Mouse (Mus musculus) Patski (cell line): ENCODE results near the gene Tmprss9. TPM values are rescaled to one million over a fixed set of nuclear protein-coding genes. Genes with fewer than 3 reads are reported as not detected.
A peak's percentile ranks its signal among the peaks of the same experiment; 100 is the strongest.

Experiments used
- ATAC-seq: fragments of 100-300 bp; one replicate; pipeline ENCODE4 v1.8.0; 2021
- CTCF ChIA-PET: fragments of 350-600 bp; sonication (Branson Sonifier 250); formaldehyde crosslinking; loops from one replicate; lab custom pipeline; 2022; ENCODE audit warnings: inconsistent platforms; lab: Charles Lee
- POLR2A ChIA-PET: fragments of 350-600 bp; sonication (Branson Sonifier 250); formaldehyde crosslinking; loops from one replicate; lab custom pipeline; 2022; ENCODE audit warnings: antibody characterized with exemption, inconsistent platforms; lab: Charles Lee
- DNase-seq: peaks from one replicate; pipeline ENCODE4 v3.0.0-alpha.2; 2011; ENCODE audit warnings: low read depth, low spot score
- H3K27me3 ChIP-seq: fragments of 371-371 bp; one replicate; pipeline ENCODE4 v1.5.1; 2021
- CTCF ChIP-seq: fragments of 100-300 bp; IDR thresholded peaks from one replicate; pipeline ENCODE4 v1.5.1; 2021
- in situ Hi-C: fragments of 300-500 bp; cut with MboI; formaldehyde crosslinking; loops from 3 replicates; pipeline ENCODE4 v1.11.1; 2018; ENCODE audit warnings: low pct_unique_long_range_greater_than_20kb, mixed read lengths
- polyA plus RNA-seq: library from polyadenylated mRNA; unstranded; gene quantifications from one replicate; pipeline ENCODE4 v1.2.3, GENCODE M21; 2021

Tmprss9 gene
- polyA plus RNA-seq, 1 experiment from 2014 or later: 0.04 TPM

DNA sequence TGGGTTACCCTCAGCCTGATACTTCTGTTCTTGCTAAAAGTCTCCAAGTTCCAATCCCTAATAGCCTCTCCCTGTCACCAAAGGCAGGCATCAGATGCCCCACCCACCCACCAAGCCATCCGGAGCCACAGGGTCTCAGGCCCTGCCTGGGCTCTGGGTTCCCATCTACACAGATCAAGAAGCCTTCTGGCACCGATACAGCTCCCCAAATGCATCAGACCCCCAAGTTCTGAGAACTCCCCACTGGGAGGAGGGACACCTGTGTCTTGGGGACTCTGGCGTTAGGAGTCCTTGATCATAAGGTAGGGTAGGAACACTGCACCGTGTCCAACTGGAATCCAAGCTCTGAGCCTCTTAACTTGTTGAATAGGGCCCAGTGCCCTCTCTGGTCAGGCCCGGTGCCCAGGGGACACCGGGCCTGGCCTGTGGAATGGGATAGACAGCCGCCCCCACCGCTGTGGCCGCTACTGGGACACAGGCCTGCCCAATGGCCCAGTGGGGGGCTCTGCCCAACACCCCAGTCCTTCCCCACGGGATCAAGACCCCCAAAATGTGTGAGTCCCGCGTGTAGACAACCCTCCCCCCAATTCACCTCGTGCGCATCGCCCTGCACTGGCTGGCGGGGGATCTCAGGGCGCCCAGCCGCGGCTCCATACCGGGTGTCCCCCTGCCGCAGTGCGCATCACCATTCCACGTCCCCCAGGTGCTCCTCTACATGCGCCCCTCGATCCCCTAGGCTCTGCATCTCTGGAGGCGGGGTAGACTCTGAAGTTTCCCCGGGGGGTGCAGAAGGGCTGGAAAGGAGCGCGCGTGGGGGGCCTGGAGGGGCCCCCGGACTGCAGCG is 28.3 kb upstream of the Tmprss9 start:
- peaks cover 27% of the 10 kb centered on the region for H3K27me3 ChIP-seq
- ChIA-PET CTCF (interaction anchor here (1.4 kb wide), 1 partner anchor 15 kb away, joined by 4 read pairs; no protein-coding TSS in a partner anchor), POLR2A (interaction anchor here (0.6 kb wide), 1 partner anchor 16 kb away, joined by 3 read pairs; no protein-coding TSS in a partner anchor)
- in situ Hi-C loops: no loop called here
- ATAC-seq: peak; percentile 6
- DNase-seq: no peak
- no peak for TF ChIP-seq CTCF

DNA sequence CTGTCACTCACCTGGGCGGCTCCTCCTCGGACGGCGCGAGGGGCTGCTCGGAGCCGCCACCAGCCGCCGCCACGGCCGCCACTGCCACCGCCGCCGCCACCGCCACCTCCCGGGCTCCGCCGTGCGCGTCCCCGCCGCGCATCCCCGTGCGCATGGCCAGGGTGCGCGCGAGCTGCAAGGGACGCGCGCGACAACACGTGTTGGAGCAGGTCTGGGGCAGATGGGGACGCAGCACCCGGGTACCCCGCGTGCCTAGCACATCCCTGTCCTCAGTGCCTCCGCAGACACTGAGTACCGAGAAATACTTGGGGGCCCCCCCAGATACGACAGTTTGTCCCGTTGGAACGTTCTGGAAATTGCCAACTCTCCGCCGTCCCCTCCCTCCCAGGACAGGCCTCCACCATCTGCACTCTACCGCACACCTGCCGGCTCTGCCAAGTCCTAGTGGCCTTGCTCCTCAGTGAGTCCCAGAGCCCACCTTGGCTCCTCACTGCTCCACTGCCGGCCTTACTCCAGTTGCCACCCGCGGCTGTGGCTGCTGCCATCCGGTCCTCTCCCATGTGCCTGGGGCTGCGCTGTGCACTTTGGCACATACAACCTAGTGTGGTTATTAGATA is 27.6 kb upstream of the Tmprss9 start, which contains the start of gene Lingo3:
Gene Lingo3, minus strand, starts transcription at position 109 of the 617 bp plus-strand sequence.
- TF ChIP-seq CTCF: no peak
- in situ Hi-C loops: no loop called here
- ATAC-seq (no peak), DNase-seq (no peak)
- ChIA-PET POLR2A (no interaction called here), CTCF (interaction anchor here (1.9 kb wide), 1 partner anchor 14 kb away, joined by 5 read pairs; no protein-coding TSS in a partner anchor)
- peaks cover 27% of the 10 kb centered on the region for H3K27me3 ChIP-seq

DNA sequence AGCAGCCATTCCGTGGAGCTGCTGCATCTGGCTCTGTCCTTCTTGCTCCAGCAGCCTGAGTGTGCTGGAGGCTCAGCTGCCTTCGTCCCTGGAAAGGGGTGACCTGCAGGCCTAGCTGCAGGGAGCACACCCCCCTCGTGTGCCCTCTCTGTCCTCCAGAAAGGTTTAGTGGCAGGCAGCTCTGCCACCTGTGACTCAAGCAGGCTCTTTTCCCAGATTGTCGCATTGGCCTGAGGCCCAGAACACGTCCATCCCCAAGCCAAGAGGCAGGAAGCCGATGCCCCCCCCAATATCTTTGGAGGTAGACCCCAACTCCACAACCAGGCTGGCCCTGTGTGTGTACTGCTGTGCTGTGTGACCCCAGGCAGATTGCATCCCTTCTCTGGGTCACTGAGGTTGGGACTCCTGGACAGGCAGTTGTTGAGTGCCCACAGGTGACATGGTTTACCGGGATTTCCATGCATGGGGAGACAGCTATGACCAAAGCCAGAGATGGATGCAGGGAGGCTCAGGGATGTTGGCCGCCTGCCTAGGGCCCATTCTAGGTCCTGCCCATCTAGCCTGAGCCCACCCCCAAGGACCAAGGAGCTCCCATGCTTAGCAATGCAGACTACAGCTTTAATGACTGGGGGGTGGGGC is 26.5 kb upstream of the Tmprss9 start:
- no peak for DNase-seq
- POLR2A ChIA-PET: interaction anchor here (1.1 kb wide), 2 partner anchors 10 to 13 kb away, joined by 4 read pairs; no protein-coding TSS in a partner anchor
- no peak for TF ChIP-seq CTCF
- H3K27me3 ChIP-seq: peaks cover 27% of the 10 kb centered on the region
- in situ Hi-C loops: no loop called here
- no peak for ATAC-seq
- CTCF ChIA-PET: interaction anchor here (1.9 kb wide), 1 partner anchor 13 kb away, joined by 5 read pairs; no protein-coding TSS in a partner anchor

DNA sequence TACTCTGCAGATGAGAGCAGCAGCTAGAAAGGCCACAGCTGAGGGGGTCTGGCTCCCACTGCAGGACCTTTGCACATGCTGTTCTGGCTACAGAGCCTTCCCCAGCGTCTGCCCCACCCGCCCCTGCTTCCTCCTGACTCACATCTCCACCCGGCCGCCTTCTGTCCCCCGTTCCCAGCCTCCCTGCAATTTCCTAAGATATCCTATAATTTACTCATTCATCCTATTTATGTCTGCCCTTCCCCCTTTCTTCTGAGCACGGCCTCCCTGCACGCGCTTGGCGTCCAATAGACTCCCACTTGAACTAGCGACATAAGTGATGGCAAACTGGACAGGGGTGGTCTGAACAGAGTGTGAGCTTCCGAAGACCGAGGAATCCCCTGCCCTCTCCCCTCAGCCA is 25.9 kb upstream of the Tmprss9 start:
- ATAC-seq: no peak
- in situ Hi-C loops: no loop called here
- no peak for TF ChIP-seq CTCF
- peaks cover 27% of the 10 kb centered on the region for H3K27me3 ChIP-seq
- ChIA-PET POLR2A (interaction anchor here (1.1 kb wide), 2 partner anchors 10 to 12 kb away, joined by 4 read pairs; no protein-coding TSS in a partner anchor), CTCF (interaction anchor here (1.9 kb wide), 1 partner anchor 12 kb away, joined by 5 read pairs; no protein-coding TSS in a partner anchor)
- DNase-seq: no peak

DNA sequence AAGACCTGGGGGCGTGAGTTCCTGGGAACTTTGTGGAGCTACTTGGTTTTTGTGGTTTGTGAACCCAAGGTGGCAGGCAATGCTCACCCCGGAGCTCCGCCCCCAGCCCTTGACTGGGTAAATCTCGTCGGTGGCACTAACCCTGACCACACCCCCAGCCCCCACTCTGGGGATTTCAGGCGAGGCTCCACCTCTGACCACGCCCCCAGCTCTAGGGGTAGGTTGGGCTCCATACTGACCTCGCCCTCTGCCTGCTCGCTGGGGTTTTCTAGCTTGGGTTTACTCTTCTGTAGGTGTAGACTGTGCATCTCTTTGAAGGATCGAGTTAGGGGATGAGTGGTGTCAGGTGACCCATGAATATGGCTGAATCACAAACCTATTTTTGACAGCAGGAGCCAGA is 23.1 kb upstream of the Tmprss9 start:
- ATAC-seq (no peak), DNase-seq (no peak)
- in situ Hi-C loops: no loop called here
- H3K27me3 ChIP-seq: peaks cover 13% of the 10 kb centered on the region
- no peak for TF ChIP-seq CTCF
- CTCF ChIA-PET: no interaction called here
- POLR2A ChIA-PET: no interaction called here

DNA sequence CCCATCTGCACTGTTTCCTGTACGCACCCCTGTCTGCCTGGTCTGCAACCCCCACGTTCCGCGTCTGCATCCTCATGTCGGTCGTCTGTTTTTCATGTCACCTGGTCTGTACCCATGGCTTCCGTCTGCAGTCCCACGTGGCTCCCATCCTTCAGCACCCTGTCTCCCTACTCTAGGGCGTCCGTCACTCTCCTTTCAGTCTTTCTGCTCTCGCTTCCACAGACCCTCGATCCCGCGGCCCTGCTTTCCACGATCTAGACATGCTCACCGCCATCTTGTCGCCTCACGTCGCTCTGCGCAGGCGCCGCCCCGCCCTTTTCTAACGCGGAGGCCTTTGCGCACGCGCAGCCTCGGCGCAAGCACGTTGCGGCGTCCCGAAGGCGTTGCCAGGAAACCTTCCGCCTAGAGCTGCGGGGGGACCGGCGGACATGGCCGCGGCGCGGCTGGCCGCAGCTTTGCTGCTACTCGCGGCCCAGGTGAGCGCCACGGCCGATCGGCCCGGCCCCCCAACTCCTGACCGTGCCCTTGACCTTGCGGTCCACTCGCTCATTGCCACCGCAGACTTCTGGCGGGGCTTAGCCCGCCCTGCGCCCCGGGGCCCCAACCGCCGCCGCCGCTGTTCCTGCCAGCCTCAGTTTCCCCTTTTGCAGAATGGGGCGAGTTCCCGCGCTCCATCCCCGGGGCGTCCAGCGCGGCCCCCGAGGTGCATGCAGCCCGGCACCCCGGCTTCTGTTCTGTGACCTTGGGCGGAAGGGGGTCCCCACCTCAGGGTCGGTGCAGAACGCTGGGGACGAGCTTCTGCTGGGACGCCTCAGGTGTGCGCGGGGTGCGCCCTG is 16.5 kb upstream of the Tmprss9 start, which contains the start of the genes Lsm7 and Sppl2b:
Gene Lsm7, minus strand, starts transcription at position 297 of the 836 bp plus-strand sequence.
Gene Sppl2b, plus strand, starts transcription at position 363 of the 836 bp plus-strand sequence.
- H3K27me3 ChIP-seq: no peaks in the 10 kb centered on the region
- in situ Hi-C loops: no loop called here
- ATAC-seq (peak; percentile 42), DNase-seq (peak; percentile 51)
- CTCF ChIA-PET: interaction anchor here (0.7 kb wide), 1 partner anchor 28 kb away, joined by 3 read pairs; no protein-coding TSS in a partner anchor
- no peak for TF ChIP-seq CTCF
- POLR2A ChIA-PET: interaction anchor here (0.6 to 1.2 kb wide), 2 partner anchors 16 to 28 kb away, joined by 3 read pairs; partner anchors contain the start of gene Tmprss9

DNA sequence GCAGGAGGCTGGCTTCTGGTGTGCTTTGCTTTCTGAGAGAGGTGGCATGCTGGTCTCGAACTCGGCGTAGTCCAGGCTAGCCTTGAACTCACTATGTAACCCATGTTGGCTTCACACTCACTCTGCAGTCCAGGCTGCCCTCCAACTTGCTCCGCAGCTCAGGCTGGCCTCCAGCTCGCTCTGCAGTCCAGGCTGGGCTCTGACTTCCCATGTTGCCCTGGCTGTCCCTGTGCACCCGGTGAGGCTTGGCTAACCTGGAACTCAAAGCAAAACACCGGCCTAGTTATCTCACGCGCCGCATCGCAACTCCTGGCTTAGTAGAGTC is 15.9 kb upstream of the Tmprss9 start:
- H3K27me3 ChIP-seq: no peaks in the 10 kb centered on the region
- CTCF ChIA-PET: interaction anchor here (0.7 to 0.8 kb wide), 2 partner anchors 25 to 27 kb away, joined by 3 read pairs; no protein-coding TSS in a partner anchor
- in situ Hi-C loops: no loop called here
- no peak for ATAC-seq
- no peak for DNase-seq
- no peak for TF ChIP-seq CTCF
- POLR2A ChIA-PET: interaction anchor here (1.2 kb wide), 1 partner anchor 28 kb away, joined by 3 read pairs; no protein-coding TSS in a partner anchor

DNA sequence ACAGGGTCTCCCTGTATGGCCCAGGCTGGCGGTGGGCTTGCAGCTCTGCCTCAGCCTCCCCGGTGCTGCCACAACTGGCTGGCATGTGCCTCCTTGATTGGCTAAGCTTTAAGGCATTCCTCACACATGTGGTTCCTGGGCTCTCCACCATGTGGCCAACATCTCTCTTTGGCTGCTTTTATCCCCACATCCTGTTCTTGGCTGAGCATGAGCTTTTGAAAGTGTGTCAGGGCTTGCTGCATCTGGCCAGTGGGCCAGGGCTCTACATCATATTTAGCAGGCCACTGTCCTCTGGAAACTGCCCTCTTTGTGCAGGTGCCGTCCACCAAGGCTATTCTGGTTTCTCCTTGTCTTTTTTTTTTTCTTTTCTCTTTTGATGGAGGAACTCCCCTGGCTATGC is 15.4 kb upstream of the Tmprss9 start:
- ChIA-PET CTCF (interaction anchor here (0.8 kb wide), 1 partner anchor 25 kb away, joined by 3 read pairs; no protein-coding TSS in a partner anchor), POLR2A (interaction anchor here (1.2 kb wide), 1 partner anchor 29 kb away, joined by 3 read pairs; no protein-coding TSS in a partner anchor)
- no peaks in the 10 kb centered on the region for H3K27me3 ChIP-seq
- in situ Hi-C loops: no loop called here
- DNase-seq (no peak), ATAC-seq (no peak)
- no peak for TF ChIP-seq CTCF

DNA sequence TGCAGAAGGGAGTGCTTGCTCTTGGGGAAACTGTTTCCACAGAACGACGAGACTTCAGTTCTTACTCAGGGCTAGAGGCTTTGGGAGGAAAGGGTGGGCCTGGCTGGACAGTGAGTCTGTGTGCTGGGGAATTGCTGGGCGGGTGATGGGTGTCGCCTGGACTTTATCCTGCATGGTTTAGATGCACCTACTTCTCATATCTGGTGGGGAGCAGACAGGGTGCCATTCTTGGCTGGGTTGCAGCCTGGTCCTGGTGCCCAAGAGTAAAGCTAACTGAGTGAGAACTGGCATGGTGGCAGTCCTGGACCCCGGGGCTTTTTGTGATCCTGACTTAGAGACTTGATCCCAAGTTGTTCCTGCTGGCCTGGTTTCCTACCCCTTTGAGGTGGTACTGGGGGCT is 14.7 kb upstream of the Tmprss9 start:
- no peak for DNase-seq
- ATAC-seq: no peak
- CTCF ChIA-PET: no interaction called here
- POLR2A ChIA-PET: no interaction called here
- TF ChIP-seq CTCF: no peak
- no peaks in the 10 kb centered on the region for H3K27me3 ChIP-seq
- in situ Hi-C loops: no loop called here
